Mouse (Mus musculus): ENCODE results near the gene Slc2a5. TPM values are rescaled to one million over a fixed set of nuclear protein-coding genes. Genes with fewer than 3 reads are reported as not detected.
A peak's percentile ranks its signal among the peaks of the same experiment; 100 is the strongest.

Slc2a5 gene
- polyA plus RNA-seq, 1 experiment: 177 TPM

GRCm38 (mm10) chr4:150091887-150092582 lies 27.0 kb upstream of the Slc2a5 start:
- no peak for TF ChIP-seq POLR2A (IDR thresholded peaks at IDR 0.05; ENCODE audit: low read depth, low read length)
- TF ChIP-seq CTCF (IDR thresholded peaks at IDR 0.05; ENCODE audit: extremely low read depth, insufficient read length, insufficient replicate concordance, low read depth, low read length): peak; percentile 78; the same call in 1 of the 2 replicates
- WGBS: 87% methylated on average over 18 of the region's 18 CpGs
- Histone ChIP-seq H3K27me3 (ENCODE audit: control insufficient read depth, insufficient read depth, low read length) (no peaks in the 10 kb centered on the region), H3K36me3 (ENCODE audit: control insufficient read depth, insufficient read depth, low read length) (no peaks in the 10 kb centered on the region), H3K27ac (ENCODE audit: insufficient read depth, low read depth, low read length) (no peak overlapping the region), H3K4me3 (ENCODE audit: low read depth, low read length) (no peak overlapping the region), H3K4me1 (ENCODE audit: control insufficient read depth, insufficient read depth, insufficient read length, low read length) (peaks cover 21% of the 10 kb centered on the region)

- no peak overlapping the region for H3K4me3 ChIP-seq (ENCODE audit: low read depth, low read length)
- H3K36me3 ChIP-seq (ENCODE audit: control insufficient read depth, insufficient read depth, low read length): no peaks in the 10 kb centered on the region
- H3K27me3 ChIP-seq (ENCODE audit: control insufficient read depth, insufficient read depth, low read length): no peaks in the 10 kb centered on the region
- 73% methylated on average over 3 of the region's 3 CpGs for WGBS
- no peak overlapping the region for H3K27ac ChIP-seq (ENCODE audit: insufficient read depth, low read depth, low read length)
- TF ChIP-seq CTCF (IDR thresholded peaks at IDR 0.05; ENCODE audit: extremely low read depth, insufficient read length, insufficient replicate concordance, low read depth, low read length) (no peak), POLR2A (IDR thresholded peaks at IDR 0.05; ENCODE audit: low read depth, low read length) (no peak)
- H3K4me1 ChIP-seq (ENCODE audit: control insufficient read depth, insufficient read depth, insufficient read length, low read length): peaks cover 21% of the 10 kb centered on the region
These were observed 26.5 kb upstream of the Slc2a5 start for GRCm38 (mm10) chr4:150092583-150092902.

GRCm38 (mm10) chr4:150093560-150094462 lies 25.3 kb upstream of the Slc2a5 start:
- WGBS: 15% methylated on average over 12 of the region's 12 CpGs
- H3K36me3 ChIP-seq (ENCODE audit: control insufficient read depth, insufficient read depth, low read length): no peaks in the 10 kb centered on the region
- H3K27me3 ChIP-seq (ENCODE audit: control insufficient read depth, insufficient read depth, low read length): no peaks in the 10 kb centered on the region
- peak overlapping the region; percentile 23; the same call in 1 of the 2 replicates for H3K4me3 ChIP-seq (ENCODE audit: low read depth, low read length)
- peak overlapping the region; percentile 88 for H3K27ac ChIP-seq (ENCODE audit: insufficient read depth, low read depth, low read length)
- peaks cover 15% of the 10 kb centered on the region for H3K4me1 ChIP-seq (ENCODE audit: control insufficient read depth, insufficient read depth, insufficient read length, low read length)
- TF ChIP-seq POLR2A (IDR thresholded peaks at IDR 0.05; ENCODE audit: low read depth, low read length) (no peak), CTCF (IDR thresholded peaks at IDR 0.05; ENCODE audit: extremely low read depth, insufficient read length, insufficient replicate concordance, low read depth, low read length) (no peak)

- Histone ChIP-seq H3K27ac (ENCODE audit: insufficient read depth, low read depth, low read length) (no peak overlapping the region), H3K4me1 (ENCODE audit: control insufficient read depth, insufficient read depth, insufficient read length, low read length) (peaks cover 15% of the 10 kb centered on the region), H3K4me3 (ENCODE audit: low read depth, low read length) (no peak overlapping the region), H3K27me3 (ENCODE audit: control insufficient read depth, insufficient read depth, low read length) (no peaks in the 10 kb centered on the region), H3K36me3 (ENCODE audit: control insufficient read depth, insufficient read depth, low read length) (no peaks in the 10 kb centered on the region)
- 81% methylated on average over 5 of the region's 5 CpGs for WGBS
- TF ChIP-seq CTCF (IDR thresholded peaks at IDR 0.05; ENCODE audit: extremely low read depth, insufficient read length, insufficient replicate concordance, low read depth, low read length) (no peak), POLR2A (IDR thresholded peaks at IDR 0.05; ENCODE audit: low read depth, low read length) (no peak)
These were observed 24.7 kb upstream of the Slc2a5 start for GRCm38 (mm10) chr4:150094463-150094789.

GRCm38 (mm10) chr4:150096309-150096708 lies 22.8 kb upstream of the Slc2a5 start:
- Histone ChIP-seq H3K4me1 (ENCODE audit: control insufficient read depth, insufficient read depth, insufficient read length, low read length) (peaks cover 13% of the 10 kb centered on the region), H3K27me3 (ENCODE audit: control insufficient read depth, insufficient read depth, low read length) (no peaks in the 10 kb centered on the region), H3K36me3 (ENCODE audit: control insufficient read depth, insufficient read depth, low read length) (0 out of 2 replicates have a peak, but pooled peaks cover 2% of the 10 kb centered on the region), H3K27ac (ENCODE audit: insufficient read depth, low read depth, low read length) (no peak overlapping the region), H3K4me3 (ENCODE audit: low read depth, low read length) (no peak overlapping the region)
- 78% methylated on average over 7 of the region's 7 CpGs for WGBS
- TF ChIP-seq POLR2A (IDR thresholded peaks at IDR 0.05; ENCODE audit: low read depth, low read length) (no peak), CTCF (IDR thresholded peaks at IDR 0.05; ENCODE audit: extremely low read depth, insufficient read length, insufficient replicate concordance, low read depth, low read length) (no peak)

GRCm38 (mm10) chr4:150097847-150098246 lies 21.2 kb upstream of the Slc2a5 start:
- 82% methylated on average over 4 of the region's 4 CpGs for WGBS

GRCm38 (mm10) chr4:150098880-150099279 lies 20.2 kb upstream of the Slc2a5 start:
- no peak; the same call in 1 of the 2 replicates for TF ChIP-seq POLR2A (IDR thresholded peaks at IDR 0.05; ENCODE audit: low read depth, low read length)
- peak; percentile 75; the same call in 1 of the 2 replicates for TF ChIP-seq CTCF (IDR thresholded peaks at IDR 0.05; ENCODE audit: extremely low read depth, insufficient read length, insufficient replicate concordance, low read depth, low read length)
- H3K27ac ChIP-seq (ENCODE audit: insufficient read depth, low read depth, low read length): no peak overlapping the region
- no peak overlapping the region for H3K4me3 ChIP-seq (ENCODE audit: low read depth, low read length)
- H3K36me3 ChIP-seq (ENCODE audit: control insufficient read depth, insufficient read depth, low read length): peaks cover 2% of the 10 kb centered on the region; the same call in 1 of the 2 replicates
- WGBS: 16% methylated on average over 10 of the region's 10 CpGs
- H3K4me1 ChIP-seq (ENCODE audit: control insufficient read depth, insufficient read depth, insufficient read length, low read length): peaks cover 6% of the 10 kb centered on the region
- no peaks in the 10 kb centered on the region for H3K27me3 ChIP-seq (ENCODE audit: control insufficient read depth, insufficient read depth, low read length)

More at GRCm38 (mm10) chr4:150097847-150098246, 21.2 kb upstream of the Slc2a5 start:
- Histone ChIP-seq H3K27me3 (ENCODE audit: control insufficient read depth, insufficient read depth, low read length) (no peaks in the 10 kb centered on the region), H3K4me3 (ENCODE audit: low read depth, low read length) (no peak overlapping the region), H3K27ac (ENCODE audit: insufficient read depth, low read depth, low read length) (no peak overlapping the region), H3K4me1 (ENCODE audit: control insufficient read depth, insufficient read depth, insufficient read length, low read length) (peaks cover 10% of the 10 kb centered on the region), H3K36me3 (ENCODE audit: control insufficient read depth, insufficient read depth, low read length) (peaks cover 2% of the 10 kb centered on the region; the same call in 1 of the 2 replicates)
- no peak for TF ChIP-seq CTCF (IDR thresholded peaks at IDR 0.05; ENCODE audit: extremely low read depth, insufficient read length, insufficient replicate concordance, low read depth, low read length)
- TF ChIP-seq POLR2A (IDR thresholded peaks at IDR 0.05; ENCODE audit: low read depth, low read length): no peak
